Mouse (Mus musculus) heart, adult 2 months (tissue): ENCODE measurements around the gene Tnk1. TPM values are rescaled to one million over a fixed set of nuclear protein-coding genes. Genes with fewer than 3 reads are reported as not detected.

Experiments used
- DNase-seq, 2 experiments: peaks; one replicate each; pipeline ENCODE4 v3.0.0; 2021
- H3K27ac ChIP-seq: fragments of 200-600 bp; 2 replicates; pipeline ENCODE4 v1.8.1; 2022
- H3K27me3 ChIP-seq: fragments of 200-500 bp; 2 replicates; pipeline ENCODE4 v1.6.1; 2012; ENCODE audit warnings: mild to moderate bottlenecking, low read length, inconsistent platforms, mixed read lengths; ENCODE audit not compliant: control insufficient read depth, insufficient read depth
- H3K36me3 ChIP-seq: fragments of 200-500 bp; 2 replicates; pipeline ENCODE4 v1.6.1; 2012; ENCODE audit warnings: low read length, inconsistent platforms; ENCODE audit not compliant: control insufficient read depth, insufficient read depth
- H3K4me1 ChIP-seq: fragments of 200-500 bp; 2 replicates; pipeline ENCODE4 v1.6.1; 2011; ENCODE audit warnings: low read length; ENCODE audit not compliant: control insufficient read depth, insufficient read depth
- H3K4me3 ChIP-seq: fragments of 200-600 bp; 2 replicates; pipeline ENCODE4 v1.8.1; 2022
- H3K79me2 ChIP-seq: fragments of 200-500 bp; replicated peaks from 2 replicates; pipeline ENCODE4 v1.6.1; 2012; ENCODE audit warnings: mild to moderate bottlenecking, inconsistent platforms, low read length, moderate library complexity, mixed read lengths; ENCODE audit not compliant: control insufficient read depth, insufficient read depth
- H3K9ac ChIP-seq: fragments of 200-500 bp; 2 replicates; pipeline ENCODE4 v1.6.1; 2012; ENCODE audit warnings: low read depth, mild to moderate bottlenecking, control low read depth, inconsistent platforms, low read length, mixed read lengths
- CTCF ChIP-seq: fragments of 200-600 bp; IDR thresholded peaks from 2 replicates; pipeline ENCODE4 v1.8.1; 2022; ENCODE audit warnings: antibody characterized with exemption, mild to moderate bottlenecking, moderate library complexity
- EP300 ChIP-seq: fragments of 200-500 bp; IDR thresholded peaks from 2 replicates; pipeline ENCODE4 v1.6.1; 2011; ENCODE audit warnings: low read depth, low read length, control low read depth; ENCODE audit not compliant: insufficient read depth
- POLR2A ChIP-seq: fragments of 200-500 bp; IDR thresholded peaks from 2 replicates; pipeline ENCODE4 v1.6.1; 2011; ENCODE audit warnings: mild to moderate bottlenecking, low read depth, low read length, control low read depth; ENCODE audit not compliant: insufficient read depth
- WGBS: fragments of 180-500 bp; shearing (Covaris S2); methylation state at CpG from one replicate; pipeline ENCODE4 v1.1.7; 2018; 5-methylcytosine and 5-hydroxymethylcytosine counted together
- intact Hi-C: fragments of 180-260 bp; cut with DNase I; formaldehyde crosslinking; loops from one replicate; pipeline ENCODE4 v1.15.1; 2025
- polyA plus RNA-seq: library from polyadenylated mRNA; depleted of rRNA; stranded (reverse); fragments of >200 nt; gene quantifications from 2 replicates; pipeline ENCODE4 v1.2.3, GENCODE M21; 2012
- total RNA-seq, 2 experiments: library from RNA; stranded (reverse); gene quantifications; 2 replicates each; pipeline ENCODE4 v1.2.3; 2021

The Tnk1 gene
- total and polyA plus RNA-seq, 3 experiments: 0.68 TPM; not detected in 2

GRCm38 (mm10) chr11:69836703-69837576, 21.6 kb downstream of the Tnk1 start:
- H3K4me1 ChIP-seq: peaks cover 2% of the 10 kb centered on the region
- H3K36me3 ChIP-seq: peaks cover 2% of the 10 kb centered on the region; the same call in 1 of the 2 replicates
- TF ChIP-seq POLR2A (no peak), EP300 (no peak), CTCF (no peak)
- 5% methylated on average over 50 of the region's 52 CpGs for WGBS
- peak overlapping the region; percentile 48 for H3K9ac ChIP-seq
- H3K79me2 ChIP-seq: no peaks in the 10 kb centered on the region
- peak overlapping the region; percentile 94 for H3K27ac ChIP-seq
- no peaks in the 10 kb centered on the region; the same call in 1 of the 2 replicates for H3K27me3 ChIP-seq
- peak overlapping the region; percentile 58 for H3K4me3 ChIP-seq
- intact Hi-C loops: loop anchor here (2.0 kb wide), 2 partner anchors 34 to 42 kb away; partner anchors contain the start of gene Tmem95
- DNase-seq: peak; percentile 59 to 67

GRCm38 (mm10) chr11:69835966-69836335, 22.6 kb downstream of the Tnk1 start:
- DNase-seq: no peak
- no peaks in the 10 kb centered on the region for H3K79me2 ChIP-seq
- H3K4me3 ChIP-seq: no peak overlapping the region
- intact Hi-C loops: loop anchor here (2.0 kb wide), 2 partner anchors 33 to 43 kb away; partner anchors contain the start of gene Tmem95
- H3K27ac ChIP-seq: no peak overlapping the region
- H3K36me3 ChIP-seq: peaks cover 2% of the 10 kb centered on the region; the same call in 1 of the 2 replicates
- no peaks in the 10 kb centered on the region; the same call in 1 of the 2 replicates for H3K27me3 ChIP-seq
- no peak overlapping the region for H3K9ac ChIP-seq
- no peak for TF ChIP-seq EP300
- no peak for TF ChIP-seq POLR2A
- no peak for TF ChIP-seq CTCF
- H3K4me1 ChIP-seq: peaks cover 2% of the 10 kb centered on the region
- 39% methylated on average over 4 of the region's 4 CpGs for WGBS

- 57% methylated on average over 9 of the region's 9 CpGs for WGBS
- DNase-seq: no peak
- intact Hi-C loops: no loop called here
- H3K4me3 ChIP-seq: no peak overlapping the region
- no peak overlapping the region for H3K9ac ChIP-seq
- peaks cover 2% of the 10 kb centered on the region for H3K4me1 ChIP-seq
- no peak overlapping the region for H3K27ac ChIP-seq
- H3K27me3 ChIP-seq: no peaks in the 10 kb centered on the region; the same call in 1 of the 2 replicates
- peaks cover 2% of the 10 kb centered on the region; the same call in 1 of the 2 replicates for H3K36me3 ChIP-seq
- no peak for TF ChIP-seq POLR2A
- TF ChIP-seq EP300: no peak
- no peak for TF ChIP-seq CTCF
- no peaks in the 10 kb centered on the region for H3K79me2 ChIP-seq
Observed at GRCm38 (mm10) chr11:69835326-69835965, 23.1 kb downstream of the Tnk1 start.

DNA sequence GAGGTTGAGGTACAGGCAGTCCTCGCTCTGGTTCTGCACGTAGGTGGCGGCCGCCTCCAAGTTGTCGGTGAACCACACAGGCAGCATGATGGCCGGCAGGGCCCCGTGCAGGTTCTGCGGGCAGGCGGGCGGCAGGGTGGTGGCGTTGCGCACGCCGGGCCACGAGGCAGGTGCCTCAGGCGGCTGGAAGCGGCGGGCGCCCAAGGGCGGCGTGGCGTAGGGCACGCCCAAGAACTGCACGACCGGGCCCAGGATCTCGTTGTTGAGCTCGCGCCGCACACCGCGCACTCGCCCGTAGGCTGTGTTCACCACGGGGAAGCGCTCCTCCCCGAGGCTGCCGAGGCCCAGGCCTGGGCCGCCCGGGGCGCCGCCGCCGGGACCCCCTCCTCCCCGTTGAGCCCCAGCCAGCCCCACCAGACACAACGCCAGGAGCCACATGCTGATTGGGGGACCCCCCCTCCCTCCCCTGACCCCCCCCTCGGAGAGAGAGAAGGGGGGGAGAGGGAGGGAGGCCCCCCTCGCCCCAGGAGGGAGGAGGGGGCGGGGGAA, 24.5 kb downstream of the Tnk1 start:
- intact Hi-C loops: no loop called here
- no peak overlapping the region; the same call in 1 of the 2 replicates for H3K4me3 ChIP-seq
- no peaks in the 10 kb centered on the region; the same call in 1 of the 2 replicates for H3K27me3 ChIP-seq
- 36% methylated on average over 42 of the region's 48 CpGs for WGBS
- TF ChIP-seq CTCF: no peak
- no peak for TF ChIP-seq POLR2A
- no peak for TF ChIP-seq EP300
- H3K79me2 ChIP-seq: no peaks in the 10 kb centered on the region
- no peak overlapping the region for H3K27ac ChIP-seq
- H3K36me3 ChIP-seq: peaks cover 1% of the 10 kb centered on the region; the same call in 1 of the 2 replicates
- H3K4me1 ChIP-seq: peaks cover 2% of the 10 kb centered on the region
- DNase-seq: peak in 1 of 2 experiments; percentile 30
- peak overlapping the region; percentile 36 for H3K9ac ChIP-seq

DNA sequence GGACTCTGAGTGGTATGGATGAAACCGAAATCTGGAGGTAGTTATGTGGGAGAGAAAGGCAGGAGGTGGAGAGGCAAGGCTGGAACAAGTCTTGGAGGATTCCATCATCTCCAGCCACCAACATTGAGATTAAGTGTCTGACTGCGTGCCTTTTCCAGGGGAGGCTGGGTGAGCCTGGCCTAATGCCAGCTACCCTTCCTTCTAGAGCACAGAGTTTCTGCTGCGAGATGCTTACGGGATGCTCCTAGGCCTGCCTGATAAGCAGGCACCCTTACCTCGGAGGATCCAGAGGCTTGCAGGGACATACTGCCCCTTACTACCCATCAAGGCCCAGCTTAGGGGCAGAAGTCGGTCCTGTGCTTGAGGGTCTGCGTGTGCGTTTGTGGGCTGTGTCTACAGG, 25.0 kb downstream of the Tnk1 start:
- no peak for DNase-seq
- intact Hi-C loops: no loop called here
- 73% methylated on average over 8 of the region's 8 CpGs for WGBS
- Histone ChIP-seq H3K9ac (no peak overlapping the region; the same call in 1 of the 2 replicates), H3K36me3 (no peaks in the 10 kb centered on the region), H3K27me3 (no peaks in the 10 kb centered on the region; the same call in 1 of the 2 replicates), H3K27ac (no peak overlapping the region), H3K79me2 (no peaks in the 10 kb centered on the region), H3K4me3 (no peak overlapping the region; the same call in 1 of the 2 replicates), H3K4me1 (no peaks in the 10 kb centered on the region; the same call in 1 of the 2 replicates)
- TF ChIP-seq EP300: no peak
- TF ChIP-seq CTCF: no peak
- no peak for TF ChIP-seq POLR2A
